In the genomic region with DNA sequence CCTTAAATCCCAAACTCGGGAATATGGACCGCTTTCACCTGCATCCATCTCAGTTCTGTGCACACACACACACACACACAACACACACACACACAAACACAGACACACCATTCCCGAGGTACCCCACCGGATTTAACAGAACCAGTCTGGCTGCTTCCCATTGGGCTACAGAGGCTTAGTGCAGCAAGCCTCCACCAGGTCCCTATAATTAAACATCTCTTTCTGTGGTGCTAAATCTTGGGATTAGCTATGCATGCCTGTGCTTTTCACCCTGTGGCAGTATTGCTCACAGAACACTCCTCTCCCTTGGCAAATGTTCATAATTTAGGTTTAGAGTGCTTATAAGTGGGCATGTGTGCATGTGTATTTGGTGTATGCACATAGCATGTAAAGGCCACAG, we compare ENCODE assay signal across 23 mouse cellular contexts.
"Had no signal": no experiment of that assay in that cellular context is flagged by ENCODE, and none has a peak within 500 bp of the region (broad histone marks: within the 10 kb centered on the region; RNA-seq: fewer than 3 reads in every experiment).

No protein-coding gene starts in this region.

- H3K27me3 ChIP-seq: limb, embryonic 13.5 days; liver, embryonic 15.5 days; lung, embryonic 15.5 days; midbrain, embryonic 13.5 days; neural tube, embryonic 13.5 days; stomach, embryonic 15.5 days had no signal

- DNase-seq: layer of hippocampus, adult 9-11 months; liver; lung, adult 18-20 months; lung, postnatal 10 days; lung, postnatal 36 days; retina, postnatal 1 day; right cerebral cortex, postnatal 25 days; spleen, adult 18-20 months; thymus, postnatal 25 days had no signal

- H3K9me3 ChIP-seq: limb, embryonic 10.5 days; limb, embryonic 13.5 days; liver, embryonic 12.5 days; liver, embryonic 15.5 days; lung, embryonic 15.5 days; neural tube, embryonic 13.5 days; stomach, embryonic 15.5 days had no signal

- H3K27ac ChIP-seq: layer of hippocampus, adult 2 months; limb, embryonic 10.5 days; limb, embryonic 13.5 days; liver, embryonic 12.5 days; liver, embryonic 15.5 days; lung, embryonic 15.5 days; midbrain, embryonic 10.5 days; midbrain, embryonic 13.5 days; neural tube, embryonic 13.5 days; stomach, embryonic 15.5 days had no signal

- H3K4me3 ChIP-seq: layer of hippocampus, adult 2 months; limb, embryonic 10.5 days; limb, embryonic 13.5 days; liver, embryonic 12.5 days; liver, embryonic 15.5 days; lung, embryonic 15.5 days; megakaryocyte, embryonic 14.5 days; midbrain, embryonic 10.5 days; midbrain, embryonic 13.5 days; myocyte; neural tube, embryonic 13.5 days; stomach, embryonic 15.5 days had no signal

- H3K4me2 ChIP-seq: limb, embryonic 13.5 days; liver, embryonic 12.5 days; liver, embryonic 15.5 days; lung, embryonic 15.5 days; midbrain, embryonic 13.5 days; neural tube, embryonic 13.5 days; stomach, embryonic 15.5 days had no signal

- H3K36me3 ChIP-seq: limb, embryonic 10.5 days; limb, embryonic 13.5 days; liver, embryonic 12.5 days; liver, embryonic 15.5 days; lung, embryonic 15.5 days; midbrain, embryonic 10.5 days; midbrain, embryonic 13.5 days; neural tube, embryonic 13.5 days; stomach, embryonic 15.5 days had no signal

- H3K9ac ChIP-seq: limb, embryonic 13.5 days; liver, embryonic 12.5 days; liver, embryonic 15.5 days; lung, embryonic 15.5 days; midbrain, embryonic 13.5 days; neural tube, embryonic 13.5 days; stomach, embryonic 15.5 days had no signal

- ATAC-seq: intestine, embryonic 16.5 days; liver, embryonic 12.5 days; midbrain, embryonic 13.5 days; midbrain, embryonic 16.5 days had no signal

- H3K4me1 ChIP-seq: limb, embryonic 10.5 days; liver, embryonic 12.5 days; lung, embryonic 15.5 days; midbrain, embryonic 10.5 days; midbrain, embryonic 13.5 days; neural tube, embryonic 13.5 days; stomach, embryonic 15.5 days had no signal
